Mouse (Mus musculus): Measurements from ENCODE around the gene Shisa9. TPM values are rescaled to one million over a fixed set of nuclear protein-coding genes. Genes with fewer than 3 reads are reported as not detected.

The Shisa9 gene
- polyA plus RNA-seq, 1 experiment from 2014 or later, result 0.92 TPM

DNA sequence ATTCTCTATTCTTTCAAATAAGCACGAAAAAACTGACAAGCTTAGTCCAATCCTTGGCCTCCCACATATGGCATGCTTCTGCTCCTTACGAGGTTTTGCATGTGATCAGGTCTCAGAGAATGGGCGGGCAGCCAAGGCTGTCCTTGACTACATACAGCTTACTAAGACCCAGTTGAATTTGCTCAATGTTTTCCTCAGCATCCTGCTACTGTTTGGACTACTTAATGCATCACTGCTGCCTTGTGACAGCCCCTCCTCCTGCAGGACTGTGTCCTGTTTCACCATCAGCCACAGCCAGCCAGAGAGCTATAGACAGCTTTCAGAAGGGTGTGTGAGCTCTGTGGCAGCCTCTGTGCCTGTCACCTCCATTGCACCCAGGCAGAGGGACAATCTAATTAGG is 92.4 kb downstream of the Shisa9 start:
- Histone ChIP-seq H3K4me3 (no peak overlapping the region), H3K4me1 (replicated peaks) (0 out of 2 replicates have a peak, but pooled peaks cover 3% of the 10 kb centered on the region), H3K36me3 (no peaks in the 10 kb centered on the region), H3K4me2 (no peak overlapping the region), H3K27ac (no peak overlapping the region), H3K9me3 (replicated peaks) (no peaks in the 10 kb centered on the region), H3K9ac (no peak overlapping the region), H3K27me3 (no peaks in the 10 kb centered on the region)
- 0 out of 2 replicates have a peak, but pooled peaks have one; percentile 18 for ATAC-seq (replicated peaks; ENCODE audit: insufficient number of reproducible peaks, insufficient read depth, low FRiP score, low read depth)
- WGBS, result 39% methylated on average over 3 of the region's 3 CpGs

- no peaks in the 10 kb centered on the region for H3K27me3 ChIP-seq
- WGBS, result 49% methylated on average over 2 of the region's 2 CpGs
- H3K27ac ChIP-seq, result no peak overlapping the region
- no peaks in the 10 kb centered on the region for H3K9me3 ChIP-seq (replicated peaks)
- H3K36me3 ChIP-seq, result no peaks in the 10 kb centered on the region
- H3K4me1 ChIP-seq (replicated peaks), result 0 out of 2 replicates have a peak, but pooled peaks cover 3% of the 10 kb centered on the region
- H3K9ac ChIP-seq, result no peak overlapping the region
- no peak overlapping the region for H3K4me3 ChIP-seq
- no peak for ATAC-seq (replicated peaks; ENCODE audit: insufficient number of reproducible peaks, insufficient read depth, low FRiP score, low read depth)
- no peak overlapping the region for H3K4me2 ChIP-seq
These were observed 92.8 kb downstream of the Shisa9 start for GRCm38 (mm10) chr16:12076700-12077099.

DNA sequence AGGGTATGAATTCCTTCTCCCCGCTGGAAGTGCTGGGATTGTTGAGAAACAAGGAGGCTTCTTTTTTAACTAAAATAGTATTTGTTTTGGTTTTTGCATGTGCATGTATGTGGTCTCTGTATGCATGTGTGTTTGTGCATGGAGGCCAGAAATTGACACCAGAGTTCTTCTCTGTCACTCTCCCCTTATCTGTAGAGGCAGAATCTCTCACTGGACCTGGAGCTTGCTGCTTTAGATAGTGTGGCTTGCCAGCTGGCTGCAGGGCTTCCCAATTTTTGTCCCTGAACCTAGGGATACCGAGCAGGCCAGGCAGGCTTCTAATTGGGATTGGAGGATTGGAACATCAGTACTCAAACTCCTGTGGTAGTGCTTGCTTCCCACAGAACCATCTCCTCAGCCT is 99.2 kb downstream of the Shisa9 start:
- Histone ChIP-seq H3K4me2 (no peak overlapping the region), H3K9me3 (replicated peaks) (no peaks in the 10 kb centered on the region), H3K9ac (no peak overlapping the region), H3K27ac (no peak overlapping the region), H3K27me3 (no peaks in the 10 kb centered on the region), H3K36me3 (no peaks in the 10 kb centered on the region), H3K4me1 (replicated peaks) (no peaks in the 10 kb centered on the region), H3K4me3 (no peak overlapping the region)
- no peak for ATAC-seq (replicated peaks; ENCODE audit: insufficient number of reproducible peaks, insufficient read depth, low FRiP score, low read depth)
- whole genome bisulfite sequencing, result 71% methylated on average over 2 of the region's 2 CpGs

- no peak for ATAC-seq (replicated peaks; ENCODE audit: insufficient number of reproducible peaks, insufficient read depth, low FRiP score, low read depth)
- no peaks in the 10 kb centered on the region for H3K36me3 ChIP-seq
- no peak overlapping the region for H3K9ac ChIP-seq
- no peaks in the 10 kb centered on the region for H3K27me3 ChIP-seq
- H3K4me2 ChIP-seq, result no peak overlapping the region
- no peaks in the 10 kb centered on the region for H3K9me3 ChIP-seq (replicated peaks)
- H3K27ac ChIP-seq, result no peak overlapping the region
- H3K4me1 ChIP-seq (replicated peaks), result no peaks in the 10 kb centered on the region
- H3K4me3 ChIP-seq, result no peak overlapping the region
- WGBS, result 54% methylated on average over 5 of the region's 5 CpGs
These were observed 106.8 kb downstream of the Shisa9 start for GRCm38 (mm10) chr16:12090604-12091235.

GRCm38 (mm10) chr16:12093253-12093652 is 109.3 kb downstream of the Shisa9 start:
- no peak overlapping the region for H3K27ac ChIP-seq
- no peak overlapping the region for H3K9ac ChIP-seq
- H3K36me3 ChIP-seq, result no peaks in the 10 kb centered on the region
- H3K27me3 ChIP-seq, result no peaks in the 10 kb centered on the region
- no peaks in the 10 kb centered on the region for H3K4me1 ChIP-seq (replicated peaks)
- H3K9me3 ChIP-seq (replicated peaks), result no peaks in the 10 kb centered on the region
- 74% methylated on average over 4 of the region's 4 CpGs for WGBS
- no peak for ATAC-seq (replicated peaks; ENCODE audit: insufficient number of reproducible peaks, insufficient read depth, low FRiP score, low read depth)
- H3K4me2 ChIP-seq, result no peak overlapping the region
- H3K4me3 ChIP-seq, result no peak overlapping the region

DNA sequence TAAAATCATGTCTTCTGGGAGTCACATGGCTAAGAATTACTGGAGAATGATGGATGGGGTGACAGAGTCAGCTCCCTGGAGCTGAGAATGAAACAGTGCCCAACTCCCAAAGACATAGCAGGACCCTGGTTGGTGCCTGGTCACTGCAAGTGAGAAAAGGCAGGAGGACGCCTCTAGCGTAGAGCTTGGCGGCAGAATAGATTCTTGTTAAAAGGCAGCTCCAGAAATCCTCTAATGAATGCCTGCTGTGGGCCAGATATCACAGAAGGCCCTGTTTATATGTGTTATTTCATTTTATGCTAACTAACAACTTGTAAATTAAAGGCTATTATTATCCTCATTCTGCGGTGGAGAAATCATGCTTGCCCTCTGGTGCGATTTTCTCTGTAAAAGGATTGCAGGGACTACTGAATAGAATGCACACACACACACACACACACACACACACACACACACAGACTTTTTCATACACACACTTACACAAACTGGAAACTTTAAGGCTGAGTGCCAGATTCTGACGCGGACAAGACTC is 110.9 kb downstream of the Shisa9 start:
- 74% methylated on average over 7 of the region's 7 CpGs for WGBS
- H3K9me3 ChIP-seq (replicated peaks), result no peaks in the 10 kb centered on the region

DNA sequence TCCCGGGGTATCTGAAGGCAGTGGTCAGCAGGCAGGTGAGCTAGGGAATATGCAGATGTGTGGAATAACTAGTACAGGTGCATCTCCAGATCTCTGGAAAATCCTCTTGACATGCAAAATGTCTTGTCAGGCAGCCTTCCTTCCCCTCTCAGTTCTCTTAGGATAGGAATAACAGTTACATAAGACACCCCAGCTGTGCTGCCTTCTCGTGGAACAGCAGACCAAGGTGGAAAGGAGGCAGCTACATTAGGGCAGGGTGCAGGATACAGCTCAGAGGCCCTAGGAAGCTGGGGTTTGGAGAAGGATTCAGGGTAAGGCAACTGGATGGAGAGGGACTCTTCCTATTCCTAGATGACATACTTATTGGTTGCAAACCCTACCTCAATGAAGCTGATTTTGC is 111.5 kb downstream of the Shisa9 start:
- 45% methylated on average over 2 of the region's 2 CpGs for WGBS
- H3K36me3 ChIP-seq, result no peaks in the 10 kb centered on the region
- no peaks in the 10 kb centered on the region for H3K4me1 ChIP-seq (replicated peaks)
- no peak overlapping the region for H3K4me2 ChIP-seq
- no peaks in the 10 kb centered on the region for H3K27me3 ChIP-seq
- H3K9ac ChIP-seq, result no peak overlapping the region
- ATAC-seq (replicated peaks; ENCODE audit: insufficient number of reproducible peaks, insufficient read depth, low FRiP score, low read depth), result no peak
- no peak overlapping the region for H3K4me3 ChIP-seq
- H3K27ac ChIP-seq, result no peak overlapping the region
- H3K9me3 ChIP-seq (replicated peaks), result no peaks in the 10 kb centered on the region

More for the DNA sequence above, 110.9 kb downstream of the Shisa9 start:
- Histone ChIP-seq H3K4me2 (no peak overlapping the region), H3K36me3 (no peaks in the 10 kb centered on the region), H3K27me3 (no peaks in the 10 kb centered on the region), H3K4me1 (replicated peaks) (no peaks in the 10 kb centered on the region), H3K27ac (no peak overlapping the region), H3K9ac (no peak overlapping the region), H3K4me3 (no peak overlapping the region)
- no peak for ATAC-seq (replicated peaks; ENCODE audit: insufficient number of reproducible peaks, insufficient read depth, low FRiP score, low read depth)

DNA sequence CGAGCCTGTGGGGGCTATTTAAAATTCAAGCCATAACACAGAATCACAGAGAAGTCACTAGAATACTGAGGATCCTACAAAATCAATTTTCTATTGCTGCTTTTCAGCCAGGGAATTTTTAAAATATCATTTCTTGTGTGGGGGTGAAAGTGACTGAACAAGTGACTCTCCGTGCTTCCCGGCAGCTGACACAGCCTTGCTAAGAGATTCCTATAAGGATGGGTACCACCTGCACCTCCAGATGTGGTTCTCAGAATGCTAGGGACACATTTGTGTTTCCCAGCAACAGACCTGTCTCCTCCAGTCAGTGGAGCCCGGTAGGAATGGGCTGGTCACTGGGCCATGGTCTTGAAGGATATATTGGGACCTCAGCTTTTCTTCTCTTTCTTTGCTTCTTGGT is 124.5 kb downstream of the Shisa9 start:
- no peaks in the 10 kb centered on the region for H3K4me1 ChIP-seq (replicated peaks)
- no peak overlapping the region for H3K4me2 ChIP-seq
- H3K36me3 ChIP-seq, result no peaks in the 10 kb centered on the region
- H3K9me3 ChIP-seq (replicated peaks), result no peaks in the 10 kb centered on the region
- 82% methylated on average over 4 of the region's 4 CpGs for WGBS
- H3K27ac ChIP-seq, result no peak overlapping the region
- H3K9ac ChIP-seq, result no peak overlapping the region
- ATAC-seq (replicated peaks; ENCODE audit: insufficient number of reproducible peaks, insufficient read depth, low FRiP score, low read depth), result no peak
- no peak overlapping the region for H3K4me3 ChIP-seq
- no peaks in the 10 kb centered on the region for H3K27me3 ChIP-seq

DNA sequence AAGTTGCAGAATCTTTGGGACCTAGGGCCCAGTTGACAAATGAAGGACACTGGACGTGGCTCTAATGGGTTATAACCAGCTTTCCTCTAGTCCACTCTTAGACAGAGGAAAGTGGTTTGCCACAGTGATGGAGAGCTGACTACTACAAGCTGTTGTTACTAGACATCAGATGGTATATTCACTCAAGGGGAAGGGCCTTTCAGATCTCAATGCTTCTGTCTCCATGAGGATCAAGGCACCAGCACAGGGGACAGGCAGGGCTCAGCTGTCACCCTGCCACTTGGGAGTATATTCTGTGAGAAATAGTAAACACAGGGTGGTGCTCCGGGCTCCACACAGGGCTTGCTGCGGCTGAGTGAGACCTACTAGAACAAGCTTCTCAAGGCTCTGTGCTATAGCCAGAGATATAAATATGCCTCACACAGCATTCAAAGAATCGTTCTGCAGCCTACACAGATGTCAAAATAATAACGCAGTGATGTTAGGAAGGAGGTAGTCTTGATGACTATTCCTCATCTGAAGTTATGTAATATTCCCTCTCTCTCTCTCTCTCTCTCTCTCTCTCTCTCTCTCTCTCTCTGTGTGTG is 127.0 kb downstream of the Shisa9 start:
- Histone ChIP-seq H3K4me2 (no peak overlapping the region), H3K9ac (no peak overlapping the region), H3K4me3 (no peak overlapping the region), H3K27me3 (no peaks in the 10 kb centered on the region), H3K27ac (no peak overlapping the region), H3K4me1 (replicated peaks) (no peaks in the 10 kb centered on the region), H3K9me3 (replicated peaks) (no peaks in the 10 kb centered on the region), H3K36me3 (no peaks in the 10 kb centered on the region)
- WGBS, result 78% methylated on average over 5 of the region's 5 CpGs
- ATAC-seq (replicated peaks; ENCODE audit: insufficient number of reproducible peaks, insufficient read depth, low FRiP score, low read depth), result no peak

DNA sequence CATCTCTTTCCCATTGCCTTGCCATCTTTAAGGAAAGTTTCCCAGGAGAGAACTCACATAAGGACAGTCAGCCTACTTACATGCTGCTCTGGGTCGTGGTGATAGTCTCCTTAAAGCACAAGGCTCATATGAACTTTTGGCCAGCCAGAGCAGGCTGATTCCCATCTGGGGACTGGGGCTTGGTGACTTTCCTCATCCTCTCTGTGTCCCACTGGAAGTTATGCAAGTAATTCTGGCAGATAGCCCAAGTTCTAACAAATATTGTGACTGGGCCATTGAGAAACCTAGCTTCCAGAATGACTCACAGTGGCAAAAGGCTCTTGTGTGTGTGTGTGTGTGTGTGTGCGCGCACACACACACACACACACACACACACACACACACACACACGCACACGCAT is 130.5 kb downstream of the Shisa9 start:
- H3K27me3 ChIP-seq, result no peaks in the 10 kb centered on the region
- H3K9ac ChIP-seq, result no peak overlapping the region
- 75% methylated on average over 5 of the region's 5 CpGs for WGBS
- H3K4me2 ChIP-seq, result no peak overlapping the region
- no peaks in the 10 kb centered on the region for H3K36me3 ChIP-seq
- ATAC-seq (replicated peaks; ENCODE audit: insufficient number of reproducible peaks, insufficient read depth, low FRiP score, low read depth), result no peak
- H3K9me3 ChIP-seq (replicated peaks), result no peaks in the 10 kb centered on the region
- no peak overlapping the region for H3K27ac ChIP-seq
- H3K4me1 ChIP-seq (replicated peaks), result no peaks in the 10 kb centered on the region
- no peak overlapping the region for H3K4me3 ChIP-seq

- Histone ChIP-seq H3K4me2 (no peak overlapping the region), H3K36me3 (no peaks in the 10 kb centered on the region), H3K4me1 (replicated peaks) (no peaks in the 10 kb centered on the region), H3K27me3 (no peaks in the 10 kb centered on the region), H3K27ac (no peak overlapping the region), H3K9ac (no peak overlapping the region), H3K9me3 (replicated peaks) (no peaks in the 10 kb centered on the region), H3K4me3 (no peak overlapping the region)
- ATAC-seq (replicated peaks; ENCODE audit: insufficient number of reproducible peaks, insufficient read depth, low FRiP score, low read depth), result no peak
- 66% methylated on average over 7 of the region's 7 CpGs for WGBS
These were observed 131.3 kb downstream of the Shisa9 start for GRCm38 (mm10) chr16:12115040-12115856.

All from heart, embryonic 15.5 days (tissue).